Mouse (Mus musculus) G1E (cell line): ENCODE results near the gene Plcb1. TPM values are rescaled to one million over a fixed set of nuclear protein-coding genes. Genes with fewer than 3 reads are reported as not detected.

Source experiments
- ATAC-seq: 2 replicates; pipeline ENCODE4 v1.8.0; 2016; ENCODE audit warnings: mild to moderate bottlenecking; ENCODE audit not compliant: insufficient number of reproducible peaks, poor library complexity, low FRiP score, severe bottlenecking; ENCODE audit errors: extremely low read depth
- DNase-seq: peaks from one replicate; pipeline ENCODE4 v3.0.0; 2012; ENCODE audit warnings: low spot score
- H3K27me3 ChIP-seq: 2 replicates; pipeline ENCODE4 v1.6.1; 2012; ENCODE audit warnings: mild to moderate bottlenecking, low read length, inconsistent platforms; ENCODE audit not compliant: insufficient read depth
- H3K36me3 ChIP-seq: replicated peaks from 2 replicates; pipeline ENCODE3; 2012; ENCODE audit warnings: mild to moderate bottlenecking, inconsistent platforms
- H3K4me1 ChIP-seq: 2 replicates; pipeline ENCODE4 v1.6.1; 2012; ENCODE audit warnings: low read depth, low read length, inconsistent platforms, mixed read lengths; ENCODE audit not compliant: insufficient read depth
- H3K4me3 ChIP-seq: 2 replicates; pipeline ENCODE4 v1.5.1; 2012; ENCODE audit warnings: low read depth, mild to moderate bottlenecking, inconsistent platforms, low read length, moderate library complexity, mixed read lengths
- H3K9me3 ChIP-seq: replicated peaks from 2 replicates; pipeline ENCODE4 v1.6.1; 2012; ENCODE audit warnings: inconsistent platforms
- CTCF ChIP-seq: IDR thresholded peaks from 2 replicates; pipeline ENCODE4 v1.5.1; 2012; ENCODE audit warnings: low read depth, low read length, inconsistent platforms, mixed read lengths
- GATA1 ChIP-seq: IDR thresholded peaks from 2 replicates; pipeline ENCODE4 v1.6.1; 2012; ENCODE audit warnings: borderline replicate concordance, low read length, inconsistent platforms, mixed read lengths
- GATA2 ChIP-seq: IDR thresholded peaks from 2 replicates; pipeline ENCODE4 v1.6.1; 2012; ENCODE audit warnings: low read depth, low read length, inconsistent platforms, borderline replicate concordance
- POLR2AphosphoS5 ChIP-seq: IDR thresholded peaks from 2 replicates; pipeline ENCODE4 v1.6.1; 2012; ENCODE audit warnings: low read depth, low read length, inconsistent platforms; ENCODE audit not compliant: insufficient replicate concordance
- TAL1 ChIP-seq: conservative IDR thresholded peaks from 2 replicates; pipeline ENCODE4 v1.6.1; 2012; ENCODE audit warnings: low read depth, low read length, inconsistent platforms, mixed read lengths
- polyA plus RNA-seq: library from polyadenylated mRNA; stranded (reverse); fragments of >175 nt; gene quantifications from 2 replicates; pipeline ENCODE4 v1.2.3, GENCODE M21; 2012
- total RNA-seq, 2 experiments: library from RNA; stranded (forward) in 1 of 2; stranded (reverse) in 1 of 2; fragments of 200-1000 nt in 1 of 2; fragments of >200 nt in 1 of 2; fragmentation: Nextera tagmentation in 1 of 2; gene quantifications; 2 replicates each; pipeline ENCODE4 v1.2.3; 2014 to 2017

Gene Plcb1
- total and polyA plus RNA-seq, 3 experiments, result 0.16 TPM; not detected in 2

GRCm38 (mm10) chr2:134896196-134896595 lies 110.3 kb downstream of the Plcb1 start:
- no peak for TF ChIP-seq GATA1
- TF ChIP-seq CTCF, result no peak
- TF ChIP-seq POLR2AphosphoS5, result no peak
- no peak for TF ChIP-seq GATA2
- no peak for TF ChIP-seq TAL1
- Histone ChIP-seq H3K27me3 (0 out of 2 replicates have a peak, but pooled peaks cover 2% of the 10 kb centered on the region), H3K36me3 (no peaks in the 10 kb centered on the region), H3K9me3 (peaks cover 3% of the 10 kb centered on the region), H3K4me3 (no peak overlapping the region), H3K4me1 (no peaks in the 10 kb centered on the region)
- ATAC-seq (no peak), DNase-seq (no peak)

GRCm38 (mm10) chr2:134897083-134897482 lies 111.2 kb downstream of the Plcb1 start:
- no peak overlapping the region for H3K4me3 ChIP-seq
- ATAC-seq, result no peak
- H3K4me1 ChIP-seq, result peaks cover 5% of the 10 kb centered on the region
- H3K27me3 ChIP-seq, result 0 out of 2 replicates have a peak, but pooled peaks cover 2% of the 10 kb centered on the region
- no peak for TF ChIP-seq GATA1
- no peak for TF ChIP-seq POLR2AphosphoS5
- no peak for TF ChIP-seq CTCF
- TF ChIP-seq TAL1, result no peak
- no peak for TF ChIP-seq GATA2
- DNase-seq, result no peak
- peaks cover 3% of the 10 kb centered on the region for H3K9me3 ChIP-seq
- H3K36me3 ChIP-seq, result no peaks in the 10 kb centered on the region

- ATAC-seq, result no peak
- H3K36me3 ChIP-seq, result no peaks in the 10 kb centered on the region
- DNase-seq, result no peak
- H3K4me1 ChIP-seq, result peaks cover 5% of the 10 kb centered on the region
- peaks cover 3% of the 10 kb centered on the region for H3K9me3 ChIP-seq
- 0 out of 2 replicates have a peak, but pooled peaks cover 2% of the 10 kb centered on the region for H3K27me3 ChIP-seq
- H3K4me3 ChIP-seq, result no peak overlapping the region
- TF ChIP-seq POLR2AphosphoS5 (no peak), TAL1 (no peak), GATA1 (no peak), CTCF (no peak), GATA2 (no peak)
Measured at GRCm38 (mm10) chr2:134901521-134901920, 115.7 kb downstream of the Plcb1 start.

GRCm38 (mm10) chr2:134910882-134911281 lies 125.0 kb downstream of the Plcb1 start:
- H3K4me3 ChIP-seq, result no peak overlapping the region
- ATAC-seq, result no peak
- no peaks in the 10 kb centered on the region for H3K36me3 ChIP-seq
- H3K27me3 ChIP-seq, result no peaks in the 10 kb centered on the region
- H3K9me3 ChIP-seq, result 0 out of 2 replicates have a peak, but pooled peaks cover 3% of the 10 kb centered on the region
- TF ChIP-seq POLR2AphosphoS5 (no peak), GATA2 (no peak), GATA1 (no peak), TAL1 (no peak), CTCF (no peak)
- no peak for DNase-seq
- peaks cover 2% of the 10 kb centered on the region; the same call in 1 of the 2 replicates for H3K4me1 ChIP-seq

GRCm38 (mm10) chr2:134911360-134911759 lies 125.5 kb downstream of the Plcb1 start:
- Histone ChIP-seq H3K9me3 (0 out of 2 replicates have a peak, but pooled peaks cover 3% of the 10 kb centered on the region), H3K36me3 (no peaks in the 10 kb centered on the region), H3K4me3 (no peak overlapping the region), H3K27me3 (no peaks in the 10 kb centered on the region), H3K4me1 (peaks cover 2% of the 10 kb centered on the region; the same call in 1 of the 2 replicates)
- DNase-seq, result no peak
- no peak for ATAC-seq
- no peak for TF ChIP-seq GATA1
- TF ChIP-seq POLR2AphosphoS5, result no peak
- TF ChIP-seq CTCF, result no peak
- TF ChIP-seq TAL1, result no peak
- TF ChIP-seq GATA2, result no peak

GRCm38 (mm10) chr2:134912616-134913015 lies 126.7 kb downstream of the Plcb1 start:
- no peak for TF ChIP-seq GATA2
- TF ChIP-seq CTCF, result no peak
- no peak for TF ChIP-seq TAL1
- TF ChIP-seq GATA1, result no peak
- no peak for TF ChIP-seq POLR2AphosphoS5

GRCm38 (mm10) chr2:134913542-134913941 lies 127.7 kb downstream of the Plcb1 start:
- TF ChIP-seq CTCF, result no peak
- no peak for TF ChIP-seq POLR2AphosphoS5
- TF ChIP-seq TAL1, result no peak
- TF ChIP-seq GATA2, result no peak
- no peak for TF ChIP-seq GATA1
- Histone ChIP-seq H3K9me3 (0 out of 2 replicates have a peak, but pooled peaks cover 3% of the 10 kb centered on the region), H3K4me3 (no peak overlapping the region), H3K27me3 (no peaks in the 10 kb centered on the region), H3K36me3 (no peaks in the 10 kb centered on the region), H3K4me1 (peaks cover 2% of the 10 kb centered on the region; the same call in 1 of the 2 replicates)
- no peak for DNase-seq
- ATAC-seq, result no peak

More at GRCm38 (mm10) chr2:134912616-134913015, 126.7 kb downstream of the Plcb1 start:
- Histone ChIP-seq H3K36me3 (no peaks in the 10 kb centered on the region), H3K4me3 (no peak overlapping the region), H3K27me3 (no peaks in the 10 kb centered on the region), H3K4me1 (peaks cover 2% of the 10 kb centered on the region; the same call in 1 of the 2 replicates), H3K9me3 (0 out of 2 replicates have a peak, but pooled peaks cover 3% of the 10 kb centered on the region)
- ATAC-seq (no peak), DNase-seq (no peak)
